Mouse (Mus musculus): Measurements from ENCODE around the gene Gm38100. TPM values are rescaled to one million over a fixed set of nuclear protein-coding genes. Genes with fewer than 3 reads are reported as not detected.

Gene Gm38100
- not detected for total RNA-seq (2021)
- long read RNA-seq, experiment 1 = 0 reads
- long read RNA-seq, experiment 2 = 0 reads

GRCm38 (mm10) chr1:175920029-175920428 is at the start of gene Gm38100:
Gene Gm38100 (plus strand): TSS chr1:175920329.
- intact Hi-C loops (cut with DNase I) = loop anchor here (5.0 kb wide), 1 partner anchor 878 kb away; no protein-coding TSS in a partner anchor
- no peak for DNase-seq
- TF ChIP-seq CTCF (IDR thresholded peaks at IDR 0.05) = no peak

GRCm38 (mm10) chr1:175870716-175871115 is 49.4 kb upstream of the Gm38100 start:
- no peak overlapping the region for H3K27ac ChIP-seq
- DNase-seq = no peak
- no peak overlapping the region for H3K4me3 ChIP-seq
- intact Hi-C loops (cut with DNase I) = no loop called here
- no peak for TF ChIP-seq CTCF (IDR thresholded peaks at IDR 0.05)

More at GRCm38 (mm10) chr1:175920029-175920428, at the start of gene Gm38100:
- no peak within 1 kb of the TSS for H3K4me3 ChIP-seq
- no peak within 1 kb of the TSS for H3K27ac ChIP-seq

DNA sequence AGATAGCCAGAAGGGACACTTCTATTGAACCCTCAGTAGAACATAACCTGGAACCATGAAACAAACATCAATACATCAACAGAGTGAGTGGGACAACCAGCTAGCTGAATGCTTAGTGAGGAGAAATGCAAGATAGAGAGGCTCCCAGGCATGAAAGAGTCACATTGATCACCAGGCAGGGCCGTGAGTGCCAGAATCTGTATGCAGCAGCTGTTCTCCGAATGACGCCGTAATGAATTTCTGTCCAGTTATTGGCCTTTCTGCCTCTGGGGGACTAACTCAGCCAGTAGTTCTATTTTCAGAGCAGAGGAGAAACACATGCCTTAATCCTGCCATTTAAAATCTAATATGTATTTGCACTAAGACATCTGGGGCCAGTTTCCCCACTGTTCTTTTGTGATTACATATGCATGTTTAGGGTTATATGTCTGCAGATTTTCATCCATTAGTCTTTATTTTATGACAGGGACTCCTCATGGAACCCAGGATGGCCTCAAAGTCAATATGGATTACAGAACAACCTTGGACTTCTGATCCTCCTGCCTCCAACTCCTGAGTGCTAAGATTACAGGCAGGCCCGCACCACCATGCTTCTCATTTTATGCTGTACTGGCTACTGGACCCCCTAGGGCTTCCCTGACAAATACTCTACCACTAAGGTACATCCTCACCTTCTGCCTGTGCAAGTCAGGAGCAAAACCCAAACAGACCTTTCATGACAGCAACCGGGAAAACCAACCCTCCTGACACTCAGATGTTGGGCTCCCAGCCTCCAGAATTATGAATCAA is 47.9 kb upstream of the Gm38100 start:
- Histone ChIP-seq H3K27ac (no peak overlapping the region), H3K4me3 (no peak overlapping the region)
- DNase-seq = peak; percentile 23
- intact Hi-C loops (cut with DNase I) = no loop called here
- TF ChIP-seq CTCF (IDR thresholded peaks at IDR 0.05) = no peak

DNA sequence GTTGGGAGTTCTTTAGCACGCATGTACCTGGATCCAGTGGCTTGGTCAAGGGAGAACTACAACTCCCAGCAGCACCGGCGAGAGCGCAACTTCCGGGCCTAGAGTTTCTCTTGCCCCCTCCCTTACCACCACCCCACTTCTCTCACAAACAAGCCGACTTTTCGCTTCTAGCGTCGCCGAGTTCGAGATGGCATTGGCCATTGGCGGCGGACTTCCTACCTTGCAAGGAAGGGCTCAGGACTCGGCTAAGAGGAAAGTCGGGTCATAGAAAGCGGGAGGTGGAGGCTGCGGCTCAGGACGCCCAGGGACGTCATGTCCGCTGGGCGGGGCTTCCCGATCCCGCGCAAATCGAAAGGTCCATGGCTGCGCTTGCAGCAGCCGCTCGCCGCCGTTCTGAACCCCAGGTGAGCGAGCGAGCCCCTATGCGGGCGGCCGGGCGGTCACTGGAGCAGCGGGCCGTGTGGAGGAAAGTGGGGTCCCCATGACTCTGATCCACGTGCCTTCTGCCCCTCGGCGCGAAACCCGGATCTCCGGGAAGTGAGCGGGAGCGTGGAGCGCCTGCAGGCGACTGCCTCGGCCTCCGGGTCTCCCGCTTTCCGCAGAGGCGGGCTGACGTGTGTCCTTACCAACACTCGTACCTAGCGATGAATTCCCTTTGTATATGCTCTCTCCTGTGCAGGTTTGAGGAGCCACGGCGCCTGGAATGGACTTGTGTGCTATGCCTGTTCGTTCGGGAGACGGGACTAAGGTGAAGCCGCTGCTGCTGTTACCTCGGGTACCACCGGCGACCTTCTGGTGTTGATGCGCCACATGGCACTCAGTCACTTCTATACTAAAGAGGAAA is 39.5 kb upstream of the Gm38100 start, which contains the start of gene Exo1:
TSS of gene Exo1 (plus strand) at position 129 of the 844 bp plus-strand sequence.
- intact Hi-C loops (cut with DNase I) = loop anchor here (5.0 kb wide), 2 partner anchors 188 to 253 kb away; partner anchors contain the start of genes Chml, Fh1 and Opn3
- Histone ChIP-seq H3K27ac (peak within 1 kb of the TSS; percentile 100), H3K4me3 (peak within 1 kb of the TSS; percentile 92)
- no peak for TF ChIP-seq CTCF (IDR thresholded peaks at IDR 0.05)
- DNase-seq = peak; percentile 90

DNA sequence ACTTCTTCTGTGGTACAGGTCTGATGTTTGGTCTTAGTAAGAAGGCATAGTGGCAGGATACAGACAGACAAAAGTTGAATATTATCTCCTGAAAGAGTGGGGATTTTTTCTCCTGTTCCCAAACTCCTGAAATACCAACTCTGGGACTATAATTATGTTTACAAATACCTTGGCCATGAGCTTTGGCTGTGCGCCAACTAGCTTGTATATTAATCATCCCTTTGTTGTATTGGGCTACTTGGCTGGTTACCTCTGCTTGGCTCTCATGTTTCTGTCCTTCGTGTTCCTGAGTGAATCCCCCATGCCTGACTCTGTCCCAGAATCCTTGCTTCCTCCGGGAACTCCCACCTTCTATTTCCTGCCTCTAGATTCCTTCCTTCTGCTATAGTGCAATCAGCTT is 36.7 kb upstream of the Gm38100 start:
- intact Hi-C loops (cut with DNase I) = loop anchor here (5.0 kb wide), 2 partner anchors 191 to 256 kb away; partner anchors contain the start of genes Chml, Fh1 and Opn3
- DNase-seq = no peak
- Histone ChIP-seq H3K27ac (no peak overlapping the region), H3K4me3 (no peak overlapping the region)
- no peak for TF ChIP-seq CTCF (IDR thresholded peaks at IDR 0.05)

DNA sequence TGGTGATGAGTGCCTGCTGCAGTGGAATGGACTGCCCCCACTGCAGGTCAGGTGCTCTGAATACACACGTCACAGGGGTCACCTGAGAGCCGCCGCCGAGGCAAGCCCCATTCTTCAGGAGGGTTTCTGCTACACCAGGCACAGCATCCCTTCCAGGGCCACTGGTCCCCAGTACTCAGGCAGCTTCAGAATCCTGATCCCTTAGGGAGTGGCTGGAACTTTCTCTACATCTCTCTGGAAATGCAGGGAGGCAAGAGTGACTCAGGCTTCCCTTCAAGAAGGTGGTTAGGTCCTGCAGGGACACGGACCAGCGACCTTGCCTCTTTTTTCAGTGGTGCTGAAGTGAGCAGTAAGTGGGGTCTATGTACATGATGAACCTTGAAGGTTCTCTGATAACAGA is 26.9 kb upstream of the Gm38100 start:
- TF ChIP-seq CTCF (IDR thresholded peaks at IDR 0.05) = no peak
- no peak overlapping the region for H3K4me3 ChIP-seq
- H3K27ac ChIP-seq = no peak overlapping the region
- no peak for DNase-seq
- intact Hi-C loops (cut with DNase I) = no loop called here

GRCm38 (mm10) chr1:175893726-175894125 is 26.4 kb upstream of the Gm38100 start:
- intact Hi-C loops (cut with DNase I) = no loop called here
- Histone ChIP-seq H3K4me3 (no peak overlapping the region), H3K27ac (no peak overlapping the region)
- TF ChIP-seq CTCF (IDR thresholded peaks at IDR 0.05) = no peak
- DNase-seq = no peak

GRCm38 (mm10) chr1:175911207-175911606 is 8.9 kb upstream of the Gm38100 start:
- H3K27ac ChIP-seq = no peak overlapping the region
- intact Hi-C loops (cut with DNase I) = no loop called here
- no peak for TF ChIP-seq CTCF (IDR thresholded peaks at IDR 0.05)
- DNase-seq = no peak
- H3K4me3 ChIP-seq = no peak overlapping the region

DNA sequence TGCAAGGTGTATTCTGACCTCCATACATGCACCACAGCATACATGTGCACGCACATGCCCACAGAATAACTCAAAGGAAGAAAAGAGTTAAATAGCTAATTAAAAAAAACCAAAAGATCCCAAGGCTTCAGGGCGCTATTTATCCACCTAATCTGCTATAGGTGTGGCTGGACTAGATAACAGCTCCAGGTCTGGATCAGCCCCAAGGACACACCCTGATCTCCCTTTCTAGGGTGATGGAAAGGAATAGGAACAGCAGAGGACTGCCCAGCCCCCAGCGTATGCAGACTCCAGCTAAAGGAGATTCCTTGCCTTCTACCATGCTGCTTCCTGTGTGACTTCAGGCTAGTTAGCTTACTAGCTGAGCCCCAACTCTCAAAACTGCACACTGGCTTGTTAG is 8.1 kb upstream of the Gm38100 start:
- no peak for TF ChIP-seq CTCF (IDR thresholded peaks at IDR 0.05)
- no peak for DNase-seq
- Histone ChIP-seq H3K4me3 (no peak overlapping the region), H3K27ac (no peak overlapping the region)
- intact Hi-C loops (cut with DNase I) = no loop called here

DNA sequence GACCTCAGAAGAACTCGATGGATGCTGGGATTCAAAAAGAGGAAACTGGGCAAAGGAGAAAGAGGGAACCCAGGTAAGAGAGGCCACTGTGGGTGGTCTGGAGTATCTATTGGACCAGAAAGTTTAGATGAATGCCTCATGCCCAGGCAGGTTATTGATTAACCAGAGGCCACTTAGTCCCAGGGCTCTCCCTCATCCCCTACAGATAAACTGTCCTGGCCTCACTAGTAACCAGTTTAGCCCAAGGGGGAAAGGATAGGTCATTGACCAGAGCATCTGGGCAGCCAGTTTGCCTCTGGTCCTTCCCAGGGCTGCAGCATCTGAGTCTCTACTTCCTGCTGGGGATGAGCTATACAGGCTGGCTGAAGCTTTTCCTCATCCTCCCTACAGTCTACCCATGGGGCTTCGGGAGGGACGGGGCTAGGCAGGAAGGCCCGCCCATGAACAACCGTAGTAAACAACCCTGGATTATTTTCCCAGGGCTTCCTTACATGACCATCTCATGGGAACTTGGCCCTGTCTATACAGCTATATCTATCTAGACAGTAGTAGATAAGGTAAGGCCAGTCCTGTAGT is 6.3 kb upstream of the Gm38100 start:
- TF ChIP-seq CTCF (IDR thresholded peaks at IDR 0.05) = no peak
- intact Hi-C loops (cut with DNase I) = no loop called here

GRCm38 (mm10) chr1:175921091-175921490 is 962 bp downstream of the Gm38100 start:
- Histone ChIP-seq H3K4me3 (no peak overlapping the region), H3K27ac (no peak overlapping the region)
- TF ChIP-seq CTCF (IDR thresholded peaks at IDR 0.05) = no peak
- intact Hi-C loops (cut with DNase I) = loop anchor here (5.0 kb wide), 1 partner anchor 879 kb away; no protein-coding TSS in a partner anchor
- no peak for DNase-seq

More for the DNA sequence above, 6.3 kb upstream of the Gm38100 start:
- H3K27ac ChIP-seq = no peak overlapping the region
- no peak for DNase-seq
- no peak overlapping the region for H3K4me3 ChIP-seq

All from gastrocnemius, adult 2 months (tissue).